In genomic region chr5:23410718-23411101, GRCm38 (mm10) we compare ENCODE assay signal across 13 mouse cellular contexts. TPM values are rescaled to one million over a fixed set of nuclear protein-coding genes. Genes with fewer than 3 reads are reported as not detected.
DNase-seq lines count a peak whose midpoint lies in the region; ATAC-seq and TF ChIP-seq lines count a peak whose summit lies in the region.
"Had no signal": no experiment of that assay in that cellular context is flagged by ENCODE, and none has a peak within 500 bp of the region (broad histone marks: within the 10 kb centered on the region; RNA-seq: fewer than 3 reads in every experiment).

No protein-coding gene starts in this region.

- H3K4me3 ChIP-seq in heart, embryonic 15.5 days, result no peak overlapping the region
- H3K4me3 ChIP-seq in layer of hippocampus, adult 2 months, result no peak overlapping the region
- H3K4me3 ChIP-seq in brown adipose tissue, adult 24 weeks (ENCODE audit: insufficient read depth, low read depth, low read length), result no peak overlapping the region

- no peak for TF ChIP-seq CTCF in layer of hippocampus, adult 2 months (conservative IDR thresholded peaks at IDR 0.05)

- H3K27ac ChIP-seq in heart, embryonic 15.5 days, result peak overlapping the region; percentile 78
- peak overlapping the region; percentile 46; the same call in 1 of the 2 replicates for H3K27ac ChIP-seq in layer of hippocampus, adult 2 months
- peak overlapping the region; percentile 90 for H3K27ac ChIP-seq in brown adipose tissue, adult 24 weeks (replicated peaks; ENCODE audit: low read depth, low read length)

- ATAC-seq in heart, embryonic 15.5 days (replicated peaks; ENCODE audit: insufficient number of reproducible peaks, insufficient read depth, low FRiP score, low read depth), result no peak
- ATAC-seq: intestine, embryonic 16.5 days had no signal

- no peaks in the 10 kb centered on the region for H3K9me3 ChIP-seq in heart, embryonic 15.5 days (replicated peaks)
- H3K9me3 ChIP-seq: megakaryocyte, embryonic 14.5 days had no signal

- H3K4me2 ChIP-seq in heart, embryonic 15.5 days, result no peak overlapping the region

- H3K27me3 ChIP-seq in heart, embryonic 15.5 days, result no peaks in the 10 kb centered on the region
- H3K27me3 ChIP-seq: megakaryocyte, embryonic 14.5 days had no signal

- peaks cover 69% of the 10 kb centered on the region for H3K4me1 ChIP-seq in heart, embryonic 15.5 days (replicated peaks)
- peaks cover 47% of the 10 kb centered on the region for H3K4me1 ChIP-seq in brown adipose tissue, adult 24 weeks (ENCODE audit: control insufficient read depth, insufficient read depth, insufficient read length, low read length)

- 67% methylated on average over 2 of the region's 2 CpGs for WGBS in heart, embryonic 15.5 days

- no peak for DNase-seq in heart, postnatal 4 days
- DNase-seq in layer of hippocampus, adult 2 months (ENCODE audit: low spot score in 2 of 2), result no peak
- DNase-seq in layer of hippocampus, adult 9-10 months (ENCODE audit: low spot score), result no peak
- peak; percentile 59 for DNase-seq in gastrocnemius, postnatal 25 days
- DNase-seq in cerebellum, adult 18-20 months, result no peak
- DNase-seq: cerebellum, adult 9-10 months; left cerebral cortex, postnatal 4 days; lung, adult 18-20 months; thymus, postnatal 4 days had no signal

- H3K36me3 ChIP-seq in heart, embryonic 15.5 days, result 0 out of 2 replicates have a peak, but pooled peaks cover 6% of the 10 kb centered on the region

- no peak overlapping the region for H3K9ac ChIP-seq in heart, embryonic 15.5 days

RNA-seq across cellular contexts. Expression of gene Kmt2e, which starts 23.5 kb away (rescaled TPM):
- polyA plus RNA-seq in heart, embryonic 15.5 days (2015; fragmentation: Nextera tagmentation; extraction: Ambion mirVana), result 62.5 and 71.8 TPM in 2 replicates
- 10 to 100 TPM; 57.0 to 58.4 TPM for total RNA-seq in heart, postnatal 4 days (2021)
- 10 to 100 TPM; 90.6 to 93.1 TPM for total RNA-seq in layer of hippocampus, adult 2 months (2021)
- polyA plus RNA-seq in brown adipose tissue, adult 24 weeks (2012; ENCODE audit: insufficient read depth, insufficient read length, missing spikeins), result 35.5 and 36.9 TPM in 2 replicates
- 10 to 100 TPM; 20.5 to 24.2 TPM for total RNA-seq in gastrocnemius, postnatal 25 days (2021)
